10 mouse cellular contexts compared by ENCODE assay signal in the genomic region with DNA sequence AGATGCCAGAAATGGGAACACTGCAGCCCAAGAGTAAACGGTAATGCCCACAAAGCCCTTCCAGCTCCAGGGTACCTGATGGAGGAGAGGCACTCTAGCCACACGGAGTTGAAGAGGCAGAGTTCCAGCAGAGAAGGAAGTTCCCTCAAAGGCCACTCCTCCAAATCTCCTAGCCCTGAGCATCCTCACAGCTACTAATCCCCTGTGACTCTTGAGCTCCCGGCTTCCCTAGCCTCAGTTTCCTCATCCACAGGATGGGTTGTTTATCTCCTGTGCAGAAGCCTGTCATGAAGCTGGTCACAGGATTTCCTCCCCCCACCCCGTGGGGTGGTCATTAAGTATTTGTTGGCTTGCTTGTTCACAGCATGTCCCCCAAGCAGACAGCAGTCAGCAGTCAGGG. TPM values are rescaled to one million over a fixed set of nuclear protein-coding genes. Genes with fewer than 3 reads are reported as not detected.
DNase-seq lines count a peak whose midpoint lies in the region; ATAC-seq and TF ChIP-seq lines count a peak whose summit lies in the region.
"Had no signal": no experiment of that assay in that cellular context is flagged by ENCODE, and none has a peak within 500 bp of the region (broad histone marks: within the 10 kb centered on the region; RNA-seq: fewer than 3 reads in every experiment).

No protein-coding gene starts in this region.

- ATAC-seq in heart, postnatal 0 days (ENCODE audit: insufficient read depth, low read depth) = no peak
- ATAC-seq in heart, embryonic 12.5 days (ENCODE audit: insufficient number of reproducible peaks, low FRiP score) = no peak
- no peak for ATAC-seq in limb, embryonic 11.5 days (ENCODE audit: insufficient number of reproducible peaks, low FRiP score, low TSS enrichment, low read depth)
- ATAC-seq in stomach, embryonic 16.5 days (ENCODE audit: insufficient read depth, low FRiP score) = no peak
- no peak for ATAC-seq in monocyte, adult 5-6 weeks (replicated peaks; ENCODE audit: insufficient number of reproducible peaks, low FRiP score, low TSS enrichment, poor library complexity, severe bottlenecking)

- H3K4me3 ChIP-seq in heart, postnatal 0 days (ENCODE audit: low read depth, low read length) = no peak overlapping the region
- H3K4me3 ChIP-seq in heart, embryonic 12.5 days = no peak overlapping the region
- peak overlapping the region; percentile 43 for H3K4me3 ChIP-seq in thymus, adult 2 months (ENCODE audit: control insufficient read depth, insufficient read depth, low read length)
- no peak overlapping the region for H3K4me3 ChIP-seq in limb, embryonic 11.5 days (ENCODE audit: low read depth, low read length)
- no peak overlapping the region; the same call in 1 of the 2 replicates for H3K4me3 ChIP-seq in stomach, embryonic 16.5 days (replicated peaks; ENCODE audit: low read length)

- H3K36me3 ChIP-seq in heart, postnatal 0 days (replicated peaks; ENCODE audit: control insufficient read depth, insufficient read depth, low read length) = no peaks in the 10 kb centered on the region
- H3K36me3 ChIP-seq in heart, embryonic 12.5 days = no peaks in the 10 kb centered on the region
- H3K36me3 ChIP-seq in thymus, adult 2 months (ENCODE audit: control insufficient read depth, insufficient read depth, low read length) = no peaks in the 10 kb centered on the region
- H3K36me3 ChIP-seq in limb, embryonic 11.5 days (ENCODE audit: control insufficient read depth, insufficient read depth, low read length) = 0 out of 2 replicates have a peak, but pooled peaks cover 2% of the 10 kb centered on the region
- H3K36me3 ChIP-seq in stomach, embryonic 16.5 days (ENCODE audit: control insufficient read depth, insufficient read depth, low read length) = no peaks in the 10 kb centered on the region

- H3K9ac ChIP-seq in heart, postnatal 0 days (replicated peaks; ENCODE audit: low read depth, low read length) = 0 out of 2 replicates have a peak overlapping the region, but pooled peaks have one; percentile 3
- no peak overlapping the region for H3K9ac ChIP-seq in heart, embryonic 12.5 days
- no peak overlapping the region for H3K9ac ChIP-seq in limb, embryonic 11.5 days (ENCODE audit: low read length)
- H3K9ac ChIP-seq in stomach, embryonic 16.5 days (ENCODE audit: low read length) = 0 out of 2 replicates have a peak overlapping the region, but pooled peaks have one; percentile 11

- H3K4me2 ChIP-seq in heart, postnatal 0 days (ENCODE audit: low read depth, low read length) = no peak overlapping the region
- H3K4me2 ChIP-seq in heart, embryonic 12.5 days = no peak overlapping the region
- no peak overlapping the region for H3K4me2 ChIP-seq in limb, embryonic 11.5 days (ENCODE audit: low read depth, severe bottlenecking)
- H3K4me2 ChIP-seq in stomach, embryonic 16.5 days (ENCODE audit: low read depth, low read length) = 0 out of 2 replicates have a peak overlapping the region, but pooled peaks have one; percentile 17

- H3K9me3 ChIP-seq in heart, postnatal 0 days (replicated peaks; ENCODE audit: control insufficient read depth, low read length) = no peaks in the 10 kb centered on the region
- H3K9me3 ChIP-seq in heart, embryonic 12.5 days (replicated peaks) = no peaks in the 10 kb centered on the region
- H3K9me3 ChIP-seq in limb, embryonic 11.5 days (ENCODE audit: control insufficient read depth, low read length) = no peaks in the 10 kb centered on the region
- no peaks in the 10 kb centered on the region for H3K9me3 ChIP-seq in stomach, embryonic 16.5 days (replicated peaks; ENCODE audit: control insufficient read depth, low read length)

- no peak for TF ChIP-seq CTCF in heart, postnatal 0 days (IDR thresholded peaks at IDR 0.05; ENCODE audit: low read depth)
- no peak for TF ChIP-seq CTCF in thymus, adult 2 months (IDR thresholded peaks at IDR 0.05; ENCODE audit: borderline replicate concordance, control insufficient read depth, extremely low read depth, insufficient read depth, low read length, poor library complexity)

- TF ChIP-seq POLR2A in thymus, adult 2 months (IDR thresholded peaks at IDR 0.05; ENCODE audit: control insufficient read depth, extremely low read depth, insufficient read depth, low read length, poor library complexity) = no peak

- H3K27me3 ChIP-seq in heart, postnatal 0 days (ENCODE audit: control insufficient read depth, insufficient read depth, low read length) = no peaks in the 10 kb centered on the region
- H3K27me3 ChIP-seq in heart, embryonic 12.5 days (replicated peaks) = no peaks in the 10 kb centered on the region
- no peaks in the 10 kb centered on the region for H3K27me3 ChIP-seq in thymus, adult 2 months (ENCODE audit: control insufficient read depth, insufficient read depth, low read length)
- no peaks in the 10 kb centered on the region for H3K27me3 ChIP-seq in limb, embryonic 11.5 days (ENCODE audit: control insufficient read depth, insufficient read depth, low read length)
- H3K27me3 ChIP-seq in stomach, embryonic 16.5 days (ENCODE audit: control insufficient read depth, insufficient read depth, low read length) = no peaks in the 10 kb centered on the region

- WGBS in heart, postnatal 0 days = 40% methylated on average over 4 of the region's 4 CpGs
- WGBS in heart, embryonic 12.5 days = 38% methylated on average over 4 of the region's 4 CpGs
- WGBS in thymus, adult 2 months = 10% methylated on average over 4 of the region's 4 CpGs
- WGBS in limb, embryonic 11.5 days = 41% methylated on average over 4 of the region's 4 CpGs
- WGBS in stomach, embryonic 16.5 days = 39% methylated on average over 4 of the region's 4 CpGs

- H3K4me1 ChIP-seq in heart, postnatal 0 days (ENCODE audit: control insufficient read depth, insufficient read depth) = peaks cover 51% of the 10 kb centered on the region
- peaks cover 68% of the 10 kb centered on the region for H3K4me1 ChIP-seq in heart, embryonic 12.5 days (replicated peaks)
- peaks cover 66% of the 10 kb centered on the region for H3K4me1 ChIP-seq in thymus, adult 2 months (replicated peaks; ENCODE audit: control insufficient read depth, insufficient read depth, low read length)
- H3K4me1 ChIP-seq in limb, embryonic 11.5 days (ENCODE audit: control insufficient read depth, insufficient read depth, low read length) = peaks cover 44% of the 10 kb centered on the region
- peaks cover 16% of the 10 kb centered on the region; the same call in 1 of the 2 replicates for H3K4me1 ChIP-seq in stomach, embryonic 16.5 days (ENCODE audit: control insufficient read depth, insufficient read depth, low read length)

- TF ChIP-seq EP300 in heart, postnatal 0 days (IDR thresholded peaks at IDR 0.05; ENCODE audit: low read depth) = no peak

- no peak for DNase-seq in heart, postnatal 0 days (ENCODE audit: low spot score)
- DNase-seq in thymus, adult 2 months = no peak
- DNase-seq in thymus, postnatal 0 days (ENCODE audit: low spot score) = no peak
- no peak for DNase-seq in limb, embryonic 11.5 days (ENCODE audit: low spot score)
- DNase-seq in layer of hippocampus, adult 18-20 months (ENCODE audit: low spot score in 2 of 2) = no peak
- DNase-seq: adrenal gland, postnatal 25 days; cerebellum, adult 9-11 months had no signal

- peak overlapping the region; percentile 52 for H3K27ac ChIP-seq in heart, postnatal 0 days (ENCODE audit: low read depth)
- H3K27ac ChIP-seq in heart, embryonic 12.5 days (ENCODE audit: poor library complexity, severe bottlenecking) = no peak overlapping the region
- H3K27ac ChIP-seq in thymus, adult 2 months (ENCODE audit: control insufficient read depth, insufficient read depth, low read length) = peak overlapping the region; percentile 99
- peak overlapping the region; percentile 36; the same call in 1 of the 2 replicates for H3K27ac ChIP-seq in limb, embryonic 11.5 days (replicated peaks; ENCODE audit: low read depth, low read length)
- peak overlapping the region; percentile 76 for H3K27ac ChIP-seq in stomach, embryonic 16.5 days (ENCODE audit: low read length)

RNA-seq across cellular contexts. Expression of gene Relt, which starts 7.9 kb away (rescaled TPM):
- total RNA-seq in heart, postnatal 0 days (2014; rRNA removed; ENCODE audit: low replicate concordance) = 5.1 and 5.9 TPM in 2 replicates
- polyA plus RNA-seq in heart, postnatal 0 days (2015; fragmentation: Nextera tagmentation; extraction: Ambion mirVana) = 1.8 and 2.3 TPM in 2 replicates
- polyA plus RNA-seq in heart, embryonic 12.5 days (2016; fragmentation: Nextera tagmentation; extraction: Ambion mirVana) = 4.1 TPM in 2 replicates
- 77.5 and 82.0 TPM in 2 replicates for polyA plus RNA-seq in thymus, adult 2 months (2012; rRNA removed)
- 12.3 and 12.9 TPM in 2 replicates for polyA plus RNA-seq in thymus, postnatal 0 days (2015; fragmentation: Nextera tagmentation; extraction: Ambion mirVana)
- polyA plus RNA-seq in limb, embryonic 11.5 days (2014; fragmentation: Nextera tagmentation; extraction: Ambion mirVana) = 2.6 and 4.1 TPM in 2 replicates
- 3.3 and 4.0 TPM in 2 replicates for polyA plus RNA-seq in stomach, embryonic 16.5 days (2015; fragmentation: Nextera tagmentation; extraction: Ambion mirVana)
- 10 to 100 TPM; 11.5 to 13.7 TPM for total RNA-seq in layer of hippocampus, adult 18-20 months (2021)
- 22.5 to 31.8 TPM (median 26.4 TPM) in 3 replicates for total RNA-seq in monocyte, adult 5-6 weeks (2017)

Comparison
In these comparisons a context has a peak if more than half of its experiments do, and no peak if none do; other contexts are left out.
1. H3K9ac ChIP-seq: peak in heart, postnatal 0 days (single experiment) and stomach, embryonic 16.5 days (single experiment); none in heart, embryonic 12.5 days (single experiment) and limb, embryonic 11.5 days (single experiment).